Mouse (Mus musculus) heart, postnatal 0 days (tissue): Measurements from ENCODE around the gene Rwdd3.
A peak's percentile ranks its signal among the peaks of the same experiment; 100 is the strongest.

Source experiments
- CTCF ChIP-seq: IDR thresholded peaks from 2 replicates; pipeline ENCODE4 v1.5.1; 2016; ENCODE audit warnings: antibody characterized with exemption, control low read depth, low read depth
- EP300 ChIP-seq: IDR thresholded peaks from 2 replicates; pipeline ENCODE4 v1.6.1; 2016; ENCODE audit warnings: antibody characterized with exemption, low read depth

DNA sequence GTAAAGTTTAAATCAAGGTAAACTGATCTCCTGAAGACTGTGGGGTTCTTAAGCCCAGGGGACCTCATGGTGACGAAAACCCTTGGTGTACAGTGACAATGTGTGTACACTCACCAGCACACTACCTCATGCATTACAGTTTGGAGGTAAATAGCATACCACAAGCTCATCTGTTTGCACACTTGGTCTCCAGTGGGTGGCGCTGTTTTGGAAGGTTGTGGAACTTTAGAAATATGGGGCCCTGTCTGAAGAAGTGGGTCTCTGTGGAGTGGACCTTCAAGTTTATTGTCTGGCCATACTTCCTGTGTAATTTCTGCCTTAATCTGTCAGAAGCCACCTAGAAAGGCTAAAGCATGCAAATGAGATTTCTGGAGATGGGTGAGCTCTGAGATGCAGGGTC, 9.8 kb downstream of the Rwdd3 start:
- peak; percentile 26; the same call in 1 of the 2 replicates for TF ChIP-seq CTCF
- no peak for TF ChIP-seq EP300
